Mouse (Mus musculus) thymus, postnatal 36 days (tissue): Measurements from ENCODE around the gene Soga1.

Source experiments
- DNase-seq, 2 experiments: peaks; one replicate each; pipeline ENCODE4 v3.0.0; 2022; ENCODE audit warnings: mixed read lengths in 2 of 2

Soga1 gene

GRCm38 (mm10) chr2:157060557-157061305 lies 18.3 kb downstream of the Soga1 start:
- no peak for DNase-seq

GRCm38 (mm10) chr2:157060037-157060436 lies 19.0 kb downstream of the Soga1 start:
- DNase-seq = no peak

GRCm38 (mm10) chr2:157059166-157059565 lies 19.9 kb downstream of the Soga1 start:
- no peak for DNase-seq

- DNase-seq = peak; percentile 50 to 75
Measured at GRCm38 (mm10) chr2:157058342-157058998, 20.6 kb downstream of the Soga1 start.

GRCm38 (mm10) chr2:157057758-157058157 lies 21.3 kb downstream of the Soga1 start:
- DNase-seq = no peak

GRCm38 (mm10) chr2:157057186-157057585 lies 21.9 kb downstream of the Soga1 start:
- DNase-seq = no peak

- no peak for DNase-seq
Measured at GRCm38 (mm10) chr2:157055721-157056120, 23.3 kb downstream of the Soga1 start.

GRCm38 (mm10) chr2:157054816-157055215 lies 24.2 kb downstream of the Soga1 start:
- DNase-seq = no peak

GRCm38 (mm10) chr2:157054297-157054696 lies 24.8 kb downstream of the Soga1 start:
- DNase-seq = no peak

- no peak for DNase-seq
Measured at GRCm38 (mm10) chr2:157053787-157054186, 25.3 kb downstream of the Soga1 start.

- no peak for DNase-seq
Measured at GRCm38 (mm10) chr2:157053124-157053523, 25.9 kb downstream of the Soga1 start.

- no peak for DNase-seq
Measured at GRCm38 (mm10) chr2:157052448-157052847, 26.6 kb downstream of the Soga1 start.

- DNase-seq = no peak
Measured at GRCm38 (mm10) chr2:157049831-157050243, 29.2 kb downstream of the Soga1 start.

- DNase-seq = no peak
Measured at GRCm38 (mm10) chr2:157048395-157049181, 30.5 kb downstream of the Soga1 start.

- DNase-seq = no peak
Measured at GRCm38 (mm10) chr2:157046956-157047355, 32.1 kb downstream of the Soga1 start.

GRCm38 (mm10) chr2:157045932-157046331 lies 33.1 kb downstream of the Soga1 start:
- no peak for DNase-seq

GRCm38 (mm10) chr2:157043987-157044386 lies 35.1 kb downstream of the Soga1 start:
- DNase-seq = no peak

GRCm38 (mm10) chr2:157043556-157043955 lies 35.5 kb downstream of the Soga1 start:
- DNase-seq = no peak

- no peak for DNase-seq
Measured at GRCm38 (mm10) chr2:157041421-157041820, 37.6 kb downstream of the Soga1 start.

- no peak for DNase-seq
Measured at GRCm38 (mm10) chr2:157040649-157041046, 38.4 kb downstream of the Soga1 start.

GRCm38 (mm10) chr2:157039900-157040648 lies 39.0 kb downstream of the Soga1 start:
- no peak for DNase-seq

- no peak for DNase-seq
Measured at GRCm38 (mm10) chr2:157037303-157037702, 41.8 kb downstream of the Soga1 start.

- DNase-seq = no peak
Measured at GRCm38 (mm10) chr2:157036400-157036799, 42.7 kb downstream of the Soga1 start.
